30 mouse cellular contexts compared by ENCODE assay signal in genomic region chr19:46550385-46550784, GRCm38 (mm10).
"Had no signal": no experiment of that assay in that cellular context is flagged by ENCODE, and none has a peak within 500 bp of the region (broad histone marks: within the 10 kb centered on the region; RNA-seq: fewer than 3 reads in every experiment).

No protein-coding gene starts in this region.

- DNase-seq: left cerebral cortex, postnatal 4 days; liver; liver, embryonic 13.5 days; liver, postnatal 0 days; lung, adult 18-20 months; lung, adult 2 months; lung, embryonic 14.5 days; lung, postnatal 10 days; lung, postnatal 14 days; lung, postnatal 36 days; lung, postnatal 4 days; midbrain, embryonic 14.5 days had no signal

- H3K9me3 ChIP-seq: limb, embryonic 10.5 days; limb, embryonic 12.5 days; limb, embryonic 13.5 days; limb, embryonic 15.5 days; liver, embryonic 12.5 days; liver, embryonic 13.5 days; liver, embryonic 15.5 days; lung, embryonic 15.5 days; megakaryocyte, embryonic 14.5 days; midbrain, embryonic 12.5 days; midbrain, embryonic 13.5 days; midbrain, embryonic 15.5 days had no signal

- H3K27ac ChIP-seq: left cerebral cortex, adult 2 months; limb, embryonic 10.5 days; limb, embryonic 12.5 days; limb, embryonic 13.5 days; limb, embryonic 15.5 days; liver, embryonic 13.5 days; liver, embryonic 14.5 days; liver, embryonic 15.5 days; lung, embryonic 15.5 days; macrophage; midbrain, embryonic 12.5 days; midbrain, embryonic 13.5 days; midbrain, embryonic 15.5 days had no signal

- H3K9ac ChIP-seq: limb, embryonic 12.5 days; limb, embryonic 13.5 days; limb, embryonic 15.5 days; liver, embryonic 12.5 days; liver, embryonic 13.5 days; liver, embryonic 14.5 days; liver, embryonic 15.5 days; liver, postnatal 0 days; lung, embryonic 14.5 days; lung, embryonic 15.5 days; midbrain, embryonic 12.5 days; midbrain, embryonic 13.5 days; midbrain, embryonic 15.5 days had no signal

- H3K4me1 ChIP-seq: limb, embryonic 10.5 days had no signal

- H3K27me3 ChIP-seq: limb, embryonic 12.5 days; limb, embryonic 13.5 days; limb, embryonic 15.5 days; liver, embryonic 12.5 days; liver, embryonic 13.5 days; liver, embryonic 15.5 days; lung, embryonic 15.5 days; megakaryocyte, embryonic 14.5 days; midbrain, embryonic 12.5 days; midbrain, embryonic 13.5 days; midbrain, embryonic 15.5 days had no signal

- H3K4me2 ChIP-seq: limb, embryonic 12.5 days; limb, embryonic 13.5 days; limb, embryonic 15.5 days; liver, embryonic 11.5 days; liver, embryonic 12.5 days; liver, embryonic 13.5 days; liver, embryonic 15.5 days; lung, embryonic 14.5 days; lung, embryonic 15.5 days; midbrain, embryonic 12.5 days; midbrain, embryonic 13.5 days; midbrain, embryonic 15.5 days had no signal

- H3K4me3 ChIP-seq: left cerebral cortex, adult 2 months; limb, embryonic 10.5 days; limb, embryonic 12.5 days; limb, embryonic 13.5 days; limb, embryonic 15.5 days; liver, embryonic 12.5 days; liver, embryonic 13.5 days; liver, embryonic 15.5 days; lung, embryonic 15.5 days; megakaryocyte, embryonic 14.5 days; midbrain, embryonic 12.5 days; midbrain, embryonic 13.5 days; midbrain, embryonic 15.5 days; myocyte had no signal

- ATAC-seq: liver, embryonic 12.5 days; liver, postnatal 0 days; lung, postnatal 0 days; midbrain, embryonic 13.5 days; midbrain, embryonic 15.5 days; midbrain, embryonic 16.5 days had no signal
